Mouse (Mus musculus): Measurements from ENCODE around the gene Rragd. TPM values are rescaled to one million over a fixed set of nuclear protein-coding genes. Genes with fewer than 3 reads are reported as not detected.

Gene Rragd
- total RNA-seq, 2 experiments from 2014 or later, result 54.9 to 55.0 TPM

Other genes starting within 250 kb of the Rragd start
- gene Lyrm2, start 182.8 kb upstream of the Rragd start, total RNA-seq (2021), result 10 to 100 TPM; 46.7 to 50.4 TPM
- gene Ankrd6, start 32.2 kb upstream of the Rragd start, total RNA-seq (2021), result 10 to 100 TPM; 30.7 to 32.1 TPM
- 100 to 1,000 TPM in 1 of 2 experiments, 10 to 100 TPM in 1; 89.4 to 109 TPM for gene Ube2j1, start 48.4 kb downstream of the Rragd start, total RNA-seq (2021)
- gene Gabrr2, start 80.0 kb downstream of the Rragd start, total RNA-seq (2021), result not detected
- gene Gabrr1, start 149.5 kb downstream of the Rragd start, total RNA-seq (2021), result under 1 TPM; 0.25 to 0.42 TPM
- 10 to 100 TPM; 10.6 to 11.1 TPM for gene Pm20d2, start 206.7 kb downstream of the Rragd start, total RNA-seq (2021)
- 10 to 100 TPM; 38.3 to 39.8 TPM for gene Srsf12, start 226.0 kb downstream of the Rragd start, total RNA-seq (2021)